In genomic region chr8:46811021-46811622, GRCm38 (mm10) we compare ENCODE assay signal across 10 mouse cellular contexts.
DNase-seq lines count a peak whose midpoint lies in the region; ATAC-seq lines count a peak whose summit lies in the region.
"Had no signal": no experiment of that assay in that cellular context is flagged by ENCODE, and none has a peak within 500 bp of the region (broad histone marks: within the 10 kb centered on the region; RNA-seq: fewer than 3 reads in every experiment).

No protein-coding gene starts in this region.

- H3K9ac ChIP-seq in midbrain, embryonic 15.5 days = no peak overlapping the region
- no peak overlapping the region for H3K9ac ChIP-seq in hindbrain, embryonic 13.5 days
- H3K9ac ChIP-seq: embryonic facial prominence, embryonic 12.5 days; limb, embryonic 15.5 days had no signal

- intact Hi-C loops in heart, postnatal 10 days (cut with DNase I) = no loop called here

- H3K36me3 ChIP-seq in megakaryocyte, embryonic 14.5 days (replicated peaks; ENCODE audit: low read length) = peaks cover 98% of the 10 kb centered on the region
- peaks cover 19% of the 10 kb centered on the region for H3K36me3 ChIP-seq in midbrain, embryonic 15.5 days (replicated peaks)
- H3K36me3 ChIP-seq in hindbrain, embryonic 13.5 days = peaks cover 26% of the 10 kb centered on the region

- H3K9me3 ChIP-seq in megakaryocyte, embryonic 14.5 days = no peaks in the 10 kb centered on the region
- H3K9me3 ChIP-seq in midbrain, embryonic 15.5 days = 0 out of 2 replicates have a peak, but pooled peaks cover 6% of the 10 kb centered on the region
- no peaks in the 10 kb centered on the region for H3K9me3 ChIP-seq in hindbrain, embryonic 13.5 days
- H3K9me3 ChIP-seq: embryonic facial prominence, embryonic 12.5 days had no signal

- no peak overlapping the region for H3K4me2 ChIP-seq in midbrain, embryonic 15.5 days
- H3K4me2 ChIP-seq in hindbrain, embryonic 13.5 days = no peak overlapping the region
- H3K4me2 ChIP-seq: embryonic facial prominence, embryonic 12.5 days; limb, embryonic 15.5 days had no signal

- H3K4me3 ChIP-seq in megakaryocyte, embryonic 14.5 days (replicated peaks) = peak overlapping the region; percentile 7
- no peak overlapping the region for H3K4me3 ChIP-seq in midbrain, embryonic 15.5 days
- H3K4me3 ChIP-seq in hindbrain, embryonic 13.5 days = no peak overlapping the region
- H3K4me3 ChIP-seq: embryonic facial prominence, embryonic 12.5 days; limb, embryonic 15.5 days had no signal

- DNase-seq in layer of hippocampus, adult 18-20 months (ENCODE audit: low spot score in 2 of 2) = peak; percentile 40 to 77
- DNase-seq in layer of hippocampus, postnatal 10 days (ENCODE audit: low spot score in 2 of 2) = no peak
- peak; percentile 66 for DNase-seq in adrenal gland, postnatal 14 days
- DNase-seq in heart, postnatal 10 days = peak; percentile 32 to 38

- ATAC-seq in activated CD4-positive, CD25-positive, alpha-beta regulatory T cell, adult 4 months = no peak
- ATAC-seq in midbrain, embryonic 15.5 days (replicated peaks) = no peak
- ATAC-seq in hindbrain, embryonic 13.5 days (ENCODE audit: low FRiP score) = no peak

- H3K27ac ChIP-seq in midbrain, embryonic 15.5 days = no peak overlapping the region
- H3K27ac ChIP-seq in hindbrain, embryonic 13.5 days = no peak overlapping the region
- H3K27ac ChIP-seq: embryonic facial prominence, embryonic 12.5 days; limb, embryonic 15.5 days had no signal

- H3K27me3 ChIP-seq in megakaryocyte, embryonic 14.5 days (replicated peaks) = no peaks in the 10 kb centered on the region
- H3K27me3 ChIP-seq in midbrain, embryonic 15.5 days (replicated peaks) = no peaks in the 10 kb centered on the region
- H3K27me3 ChIP-seq in hindbrain, embryonic 13.5 days = no peaks in the 10 kb centered on the region
- H3K27me3 ChIP-seq: embryonic facial prominence, embryonic 12.5 days; limb, embryonic 15.5 days had no signal

- 87% methylated on average over 11 of the region's 11 CpGs for WGBS in midbrain, embryonic 15.5 days
- WGBS in hindbrain, embryonic 13.5 days = 89% methylated on average over 11 of the region's 11 CpGs

- H3K4me1 ChIP-seq in megakaryocyte, embryonic 14.5 days = peaks cover 65% of the 10 kb centered on the region
- no peaks in the 10 kb centered on the region for H3K4me1 ChIP-seq in midbrain, embryonic 15.5 days
- H3K4me1 ChIP-seq in hindbrain, embryonic 13.5 days (replicated peaks) = peaks cover 7% of the 10 kb centered on the region
- H3K4me1 ChIP-seq: embryonic facial prominence, embryonic 12.5 days; limb, embryonic 15.5 days had no signal

Comparison
In these comparisons a context has a peak if more than half of its experiments do, and no peak if none do; other contexts are left out.
1. DNase-seq: peak in layer of hippocampus, adult 18-20 months (2 of 2), adrenal gland, postnatal 14 days (single experiment) and heart, postnatal 10 days (2 of 2); none in layer of hippocampus, postnatal 10 days (0 of 2).